Mouse (Mus musculus): ENCODE measurements at regions not wholly inside any gene's neighbourhood (a gene's known extent, or its start where the extent isn't known, plus 50 kb on each side); places are given as distances from the start of the nearest gene placed in this dataset.

DNA sequence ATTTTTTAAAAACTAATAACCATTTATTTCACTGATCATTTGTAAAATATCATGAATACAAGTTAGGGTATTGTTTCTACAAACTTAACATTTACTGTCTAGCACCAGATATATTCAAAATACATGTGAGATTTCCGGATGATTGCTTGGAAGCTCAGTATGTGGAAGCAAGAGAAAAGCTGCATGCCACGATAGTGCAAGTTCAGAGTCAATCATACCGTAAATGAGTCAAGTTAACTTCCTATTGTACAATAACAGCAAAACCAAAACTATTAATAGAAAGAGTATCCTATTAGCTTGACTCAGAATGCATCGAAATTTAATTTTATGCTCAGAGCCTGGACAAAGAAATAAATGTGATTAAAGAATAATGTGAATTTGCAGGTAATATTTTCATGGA, 1284.6 kb upstream of the Cited2 start:
- in situ Hi-C loops (cut with MboI, MseI): no loop called here

DNA sequence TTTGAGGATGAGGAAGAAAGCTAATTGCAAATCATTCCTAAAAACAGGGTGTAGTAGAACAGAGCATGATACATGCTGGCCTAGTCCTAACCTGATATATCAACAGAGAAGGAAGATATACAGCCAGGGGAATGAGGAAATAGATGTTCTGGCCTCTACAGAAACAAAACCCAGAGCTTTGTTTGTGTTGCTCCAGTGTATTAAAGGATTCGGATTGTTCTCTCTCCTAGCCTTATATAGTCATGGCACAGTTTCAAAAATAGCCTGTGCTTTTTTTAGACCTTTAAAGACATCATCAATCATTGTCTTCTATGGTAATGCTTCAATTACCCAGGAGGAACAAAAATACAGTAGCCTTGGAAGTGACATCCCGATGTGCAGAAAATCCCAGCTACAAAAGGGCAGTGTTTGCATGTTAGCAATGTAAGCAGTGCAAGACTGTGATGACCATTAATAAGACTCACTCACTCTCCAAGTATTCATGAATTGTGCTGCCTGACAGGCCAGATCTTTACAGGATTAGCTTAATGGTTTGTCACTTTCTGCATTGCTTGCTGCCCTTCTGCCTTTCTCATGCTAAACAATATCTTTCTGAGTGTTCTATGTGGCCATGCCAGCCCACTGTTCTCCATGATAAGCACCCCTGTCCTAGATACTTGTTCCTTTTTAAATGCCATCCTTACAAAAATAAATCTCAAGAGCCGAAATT, 1281.9 kb upstream of the Cited2 start:
- in situ Hi-C loops (cut with MboI, MseI): no loop called here

DNA sequence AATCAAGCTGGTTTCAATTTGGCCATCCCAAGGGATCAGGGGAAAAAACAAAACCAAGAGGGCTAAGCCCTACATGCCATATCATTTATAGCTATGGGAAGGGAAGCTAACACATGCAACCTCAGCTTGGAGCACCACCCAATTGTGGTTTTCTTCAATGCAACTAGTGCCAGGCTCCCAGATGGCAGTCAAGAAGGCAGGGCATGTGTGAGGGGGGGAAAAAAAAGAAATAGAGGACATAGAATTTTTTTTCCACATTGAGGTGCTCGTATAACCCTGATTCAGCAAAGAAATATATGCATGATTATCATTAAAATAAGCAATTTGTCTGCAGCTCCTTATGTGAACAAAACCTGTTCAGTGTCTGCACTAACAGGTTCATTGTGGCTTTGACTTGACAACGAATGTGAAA, 1281.4 kb upstream of the Cited2 start:
- in situ Hi-C loops (cut with MboI, MseI): no loop called here

DNA sequence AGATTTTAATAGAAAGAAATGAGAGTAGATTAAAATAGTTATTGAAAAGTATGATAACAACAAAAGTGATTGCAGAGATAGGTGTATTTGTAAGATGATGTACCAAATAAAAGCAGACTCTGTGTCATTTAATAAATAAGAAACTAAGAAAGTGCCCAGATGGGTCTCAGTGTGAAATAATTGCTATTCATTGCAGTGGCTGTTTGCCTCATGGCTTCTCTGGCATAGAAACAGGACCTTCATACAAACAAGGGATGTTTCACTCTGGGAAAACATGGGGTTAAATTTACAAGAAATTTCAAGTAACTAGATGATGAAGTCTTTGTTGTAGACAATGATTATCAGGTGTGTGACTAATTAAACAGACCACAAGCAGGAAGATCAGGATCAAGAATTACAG, 1279.1 kb upstream of the Cited2 start:
- in situ Hi-C loops (cut with MboI, MseI): no loop called here

DNA sequence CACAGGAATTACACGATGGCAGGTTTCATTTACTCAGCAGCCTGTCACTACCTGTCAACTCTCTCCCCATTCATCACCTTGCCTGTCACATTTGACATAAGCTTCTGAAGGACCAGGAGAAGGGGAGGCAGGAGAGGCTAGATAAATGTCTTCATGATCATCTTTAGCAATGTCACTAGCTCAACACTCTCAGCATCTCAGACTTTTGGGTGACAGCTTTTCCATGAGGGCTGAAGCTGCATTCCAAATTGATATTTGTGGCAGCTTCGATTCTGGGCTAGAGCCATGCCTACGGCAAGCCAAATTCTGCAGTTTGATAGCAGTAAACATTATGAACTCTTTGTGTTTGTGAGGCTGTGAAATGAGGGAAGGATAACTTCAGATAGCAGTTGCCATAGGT, 1255.1 kb upstream of the Cited2 start:
- in situ Hi-C loops (cut with MboI, MseI): no loop called here

DNA sequence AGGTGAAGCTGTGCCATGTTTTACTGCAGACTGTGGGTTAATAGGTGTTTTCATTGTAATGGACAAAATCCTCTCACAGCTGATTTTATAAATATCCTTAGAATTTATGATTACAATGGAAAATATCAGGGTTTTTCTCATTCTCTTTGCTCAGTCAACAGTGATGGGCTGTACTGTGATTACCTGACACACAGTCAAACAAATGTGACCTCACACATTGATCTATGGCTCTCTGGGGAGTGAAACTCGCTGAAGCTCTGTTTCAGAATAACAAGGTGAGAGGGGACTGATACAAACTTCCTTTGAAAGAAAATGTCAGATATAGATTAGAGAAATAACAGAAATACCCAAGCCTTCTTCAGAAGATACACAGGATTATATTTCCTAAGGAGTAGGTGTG, 1253.3 kb upstream of the Cited2 start:
- in situ Hi-C loops (cut with MboI, MseI): no loop called here

DNA sequence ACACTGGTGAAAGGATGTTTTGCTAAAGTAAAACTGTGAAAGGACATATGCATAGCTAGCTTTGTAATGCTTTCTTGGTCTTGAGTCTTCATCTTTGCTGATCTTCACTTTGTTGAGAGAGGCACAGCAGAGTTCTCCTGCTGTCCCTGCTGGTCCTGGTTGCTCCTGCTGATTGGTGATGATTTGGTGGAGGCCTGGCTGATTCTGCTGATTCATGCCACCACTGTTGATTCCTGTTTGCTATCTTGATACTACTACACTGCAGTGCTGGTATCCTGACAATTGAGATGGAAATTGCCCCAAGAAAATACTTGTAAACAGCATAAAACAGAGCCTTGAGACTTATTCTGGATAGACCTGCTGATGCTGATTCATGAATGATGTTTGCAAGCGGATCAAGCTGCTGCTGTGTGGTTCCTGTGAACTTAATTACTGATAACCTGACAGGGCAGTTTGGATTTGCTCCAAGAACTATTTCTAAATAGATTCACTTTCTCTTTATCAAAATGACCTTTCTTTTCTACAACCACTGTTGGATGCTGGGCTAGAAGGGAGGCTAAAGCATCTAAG, 1249.0 kb upstream of the Cited2 start:
- in situ Hi-C loops (cut with MboI, MseI): no loop called here

DNA sequence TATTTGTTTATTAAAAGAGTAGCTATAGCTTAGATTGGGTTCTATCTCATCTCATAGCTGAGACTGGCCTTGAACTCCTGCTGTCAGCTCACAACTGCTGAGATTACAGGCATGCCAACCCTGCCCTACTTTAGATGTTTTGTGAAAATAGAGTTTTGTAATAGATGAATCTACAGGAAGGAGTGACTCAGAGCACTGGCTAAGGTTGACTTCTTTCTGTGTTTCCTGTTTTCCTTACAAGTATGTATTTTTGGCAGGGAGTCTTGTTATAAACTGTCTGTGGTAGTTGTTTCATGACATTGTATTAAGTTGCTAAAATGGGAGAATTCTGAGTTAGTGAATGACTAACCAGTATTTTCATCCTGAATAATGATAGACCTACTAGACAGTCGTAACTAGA, 1224.4 kb upstream of the Cited2 start:
- in situ Hi-C loops (cut with MboI, MseI): loop anchor here in 1 of 2 experiments (5.0 kb wide), 1 partner anchor 1224 kb away; the partner anchor contains the start of gene Cited2

DNA sequence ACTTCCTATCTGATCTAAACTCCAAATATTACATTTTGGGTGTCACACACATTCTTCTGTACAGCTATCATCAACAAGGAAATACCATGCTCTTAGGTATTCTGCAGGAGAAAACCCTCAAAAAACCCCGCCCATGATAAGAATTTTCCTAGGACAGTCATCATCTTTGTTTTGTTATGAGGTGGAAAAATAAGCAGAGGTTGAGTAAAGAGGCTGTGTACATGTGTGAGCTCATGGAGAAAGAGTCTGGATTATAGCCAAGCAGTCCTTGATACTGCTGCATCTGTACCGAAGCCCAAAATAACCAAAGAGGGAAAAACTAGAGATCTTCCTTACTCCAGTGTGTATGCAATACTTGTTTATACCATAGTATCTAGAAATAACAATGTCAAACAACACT, 1215.3 kb upstream of the Cited2 start:
- in situ Hi-C loops (cut with MboI, MseI): loop anchor here in 1 of 2 experiments (5.0 kb wide), 1 partner anchor 1340 kb away; no protein-coding TSS in a partner anchor

DNA sequence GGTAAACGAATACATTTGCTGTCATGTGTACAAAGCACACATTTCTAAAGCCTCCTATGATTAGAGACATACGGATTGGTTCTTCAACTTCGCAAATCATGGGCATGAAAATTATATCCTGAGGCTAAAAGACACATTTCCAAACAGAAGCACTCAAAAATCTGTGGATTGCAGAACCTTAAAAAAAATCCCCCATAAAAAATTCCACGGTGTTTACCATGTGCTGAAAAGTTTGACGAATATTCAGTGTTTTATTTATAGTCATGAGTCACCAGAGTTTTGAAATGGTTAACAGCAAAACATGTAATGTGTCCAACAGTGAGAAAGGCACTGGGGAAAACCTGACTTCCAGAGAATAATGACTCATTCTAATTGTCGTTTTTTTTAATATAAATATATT, 1214.9 kb upstream of the Cited2 start:
- in situ Hi-C loops (cut with MboI, MseI): loop anchor here in 1 of 2 experiments (5.0 kb wide), 1 partner anchor 1339 kb away; no protein-coding TSS in a partner anchor

DNA sequence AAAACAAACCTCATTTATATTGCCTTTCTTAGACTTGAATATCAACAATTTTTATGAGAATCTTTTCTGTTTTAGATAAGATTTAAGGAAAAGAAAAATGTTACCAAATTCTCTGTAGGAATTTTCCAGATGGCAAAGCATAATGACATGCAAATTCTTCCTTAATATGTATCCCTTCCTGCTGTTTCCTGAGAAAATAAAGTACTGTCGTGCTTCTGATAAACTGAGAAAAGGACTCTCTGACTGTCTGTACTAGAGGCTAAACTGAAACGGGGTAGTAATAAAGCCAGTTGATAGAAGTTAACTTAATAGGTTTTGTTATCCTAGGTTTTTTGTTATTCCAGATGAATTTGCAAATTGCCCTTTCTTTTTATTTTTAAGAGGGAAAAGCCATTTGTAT, 1208.4 kb upstream of the Cited2 start:
- in situ Hi-C loops (cut with MboI, MseI): no loop called here

DNA sequence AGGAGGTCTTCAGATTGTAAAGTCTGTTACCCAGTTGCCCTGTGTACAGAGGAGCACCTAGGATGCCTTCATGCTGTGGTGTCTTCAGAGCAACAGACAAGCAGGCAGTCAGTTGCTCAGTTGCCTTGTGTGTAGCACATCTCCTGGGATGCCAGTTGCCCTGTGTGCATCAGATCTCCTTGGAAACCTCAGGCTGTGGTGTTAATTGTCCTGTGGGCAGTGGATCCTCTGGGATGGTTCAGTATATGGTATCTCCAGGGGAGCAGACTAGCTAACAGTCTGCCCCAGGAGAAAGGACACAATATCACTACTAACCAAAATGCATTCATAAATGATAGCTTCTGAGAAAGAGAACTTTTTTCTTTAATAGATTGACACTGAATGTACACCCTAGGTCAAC, 1201.1 kb upstream of the Cited2 start:
- in situ Hi-C loops (cut with MboI, MseI): no loop called here

DNA sequence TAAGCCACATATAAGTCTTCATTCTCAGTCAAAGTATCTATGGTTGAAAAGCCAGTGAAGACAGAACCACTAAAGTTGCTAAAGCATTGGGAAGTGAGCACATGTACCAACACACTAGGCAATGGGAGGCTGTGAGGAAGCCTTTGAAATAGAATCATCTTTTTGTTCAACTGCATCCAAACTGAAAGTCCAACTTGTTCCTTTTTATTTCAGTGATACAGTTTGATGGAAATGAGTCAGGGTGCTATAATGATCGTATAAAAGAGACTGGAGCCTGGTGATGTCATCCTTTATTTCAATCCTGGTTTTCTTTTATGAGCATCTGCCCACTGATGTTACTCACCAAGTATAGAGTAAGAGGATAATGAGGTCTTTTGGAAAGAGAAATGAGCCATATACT, 1198.9 kb upstream of the Cited2 start:
- in situ Hi-C loops (cut with MboI, MseI): no loop called here

DNA sequence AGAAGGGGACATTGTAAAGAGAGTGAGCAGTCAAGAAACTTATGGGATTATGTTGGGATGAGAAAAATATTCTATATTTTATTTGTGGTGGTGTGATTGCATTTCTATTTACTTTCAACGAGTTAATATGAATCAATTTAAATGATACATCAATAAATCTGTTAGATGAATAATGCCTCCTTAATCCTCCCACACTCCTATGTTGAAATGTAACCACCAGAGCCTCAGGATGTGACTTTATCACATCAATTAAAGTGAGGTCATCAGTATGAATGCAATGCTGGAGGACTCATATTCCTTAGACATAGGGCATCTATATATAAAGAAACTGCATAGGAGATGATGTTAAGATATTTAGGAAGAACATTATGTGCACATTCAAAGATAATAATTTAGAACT, 1195.3 kb upstream of the Cited2 start:
- in situ Hi-C loops (cut with MboI, MseI): no loop called here

DNA sequence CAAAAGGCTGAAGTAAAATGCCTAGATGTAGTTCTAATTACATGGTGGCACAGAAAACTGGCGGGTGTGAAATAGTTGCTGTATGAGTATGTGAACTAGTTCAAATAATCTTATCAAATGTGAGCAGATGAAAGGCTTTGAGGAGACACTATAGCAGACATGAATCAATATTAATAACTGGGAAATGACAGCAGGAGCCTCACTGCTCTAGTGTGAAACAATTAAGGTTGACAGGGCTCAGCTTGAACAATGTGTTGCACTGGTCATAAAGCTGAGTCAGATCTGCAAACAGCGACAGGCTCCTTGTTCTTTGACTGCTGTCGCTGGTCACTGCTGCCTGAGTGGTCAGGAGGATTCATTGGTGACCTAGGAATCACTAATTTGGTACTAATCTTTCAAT, 1185.4 kb upstream of the Cited2 start:
- in situ Hi-C loops (cut with MboI, MseI): loop anchor here in 1 of 2 experiments (10.0 kb wide), 2 partner anchors 133 to 183 kb away; no protein-coding TSS in a partner anchor

DNA sequence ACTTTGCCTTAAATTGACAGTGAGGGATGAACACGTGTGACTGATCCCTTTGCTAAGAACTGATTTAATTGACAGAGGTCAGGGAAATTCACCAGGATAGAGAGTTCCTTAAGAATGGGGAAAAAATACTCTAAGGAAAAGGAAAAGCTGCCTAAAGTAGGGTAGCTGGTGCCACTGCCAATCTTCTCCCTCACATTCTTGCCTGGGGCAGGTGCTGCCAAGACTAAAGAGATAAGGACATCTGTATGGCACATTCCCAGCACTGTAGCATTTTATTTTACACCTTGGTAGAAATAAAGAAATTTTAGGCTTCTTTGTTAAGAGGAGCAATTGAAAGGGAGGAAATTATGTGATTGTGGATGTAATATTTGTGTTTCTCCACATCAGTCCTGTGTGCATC, 1184.6 kb upstream of the Cited2 start:
- in situ Hi-C loops (cut with MboI, MseI): loop anchor here in 1 of 2 experiments (10.0 kb wide), 2 partner anchors 134 to 184 kb away; no protein-coding TSS in a partner anchor

DNA sequence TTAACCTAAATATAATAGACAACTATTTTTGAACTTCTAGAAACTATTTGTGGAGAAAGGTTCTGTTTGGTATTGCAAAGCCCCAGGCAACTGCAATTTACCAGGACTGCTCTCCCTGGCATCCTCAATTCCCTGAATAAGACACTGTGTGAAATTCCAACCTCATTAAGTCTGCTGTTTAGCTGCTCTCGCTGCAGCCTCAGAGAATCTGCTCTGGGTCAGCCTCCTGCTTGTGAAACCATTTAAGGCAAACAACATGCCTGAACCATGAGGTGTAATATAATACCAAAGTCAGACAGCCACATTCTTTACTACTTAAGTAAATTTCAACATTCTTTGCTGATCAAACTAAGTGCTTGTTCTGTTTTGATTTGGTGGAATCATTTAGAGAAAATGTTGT, 1177.6 kb upstream of the Cited2 start:
- in situ Hi-C loops (cut with MboI, MseI): no loop called here

DNA sequence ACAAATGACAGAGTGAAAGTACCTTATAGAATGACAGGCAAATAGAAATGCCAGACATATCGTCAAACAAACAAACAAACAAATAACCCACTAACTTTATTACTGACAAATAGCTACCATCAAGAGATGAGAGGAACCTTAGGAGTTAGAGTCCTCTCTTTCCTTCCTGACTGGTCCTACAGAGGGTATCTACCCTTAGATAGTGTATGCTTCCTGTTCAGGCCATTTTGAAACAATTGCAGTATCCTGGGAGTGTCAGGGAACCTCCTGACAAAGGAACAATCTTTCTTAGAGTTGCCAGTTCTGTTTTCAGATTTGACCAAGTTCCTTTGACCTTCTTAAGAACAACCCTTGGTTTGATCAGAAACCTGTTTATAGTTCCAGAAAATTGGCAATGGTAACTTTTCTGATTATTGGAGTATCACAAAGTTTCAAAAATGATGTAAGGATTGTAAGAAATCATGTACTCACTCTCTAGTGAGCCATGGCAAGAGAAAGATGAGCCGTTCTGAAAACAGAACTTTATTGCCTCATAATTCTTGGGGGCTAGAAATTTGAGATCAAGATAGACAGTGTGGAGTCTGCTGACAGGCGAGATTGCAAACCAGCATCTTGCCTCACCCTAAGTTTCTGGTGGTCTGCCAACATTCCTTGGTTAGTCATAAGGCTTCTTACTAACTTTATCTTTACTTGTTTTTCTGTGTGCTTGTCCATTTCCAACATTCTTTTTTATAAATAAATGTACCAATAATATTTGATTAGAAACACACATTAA, 1170.0 kb upstream of the Cited2 start:
- in situ Hi-C loops (cut with MboI, MseI): no loop called here

DNA sequence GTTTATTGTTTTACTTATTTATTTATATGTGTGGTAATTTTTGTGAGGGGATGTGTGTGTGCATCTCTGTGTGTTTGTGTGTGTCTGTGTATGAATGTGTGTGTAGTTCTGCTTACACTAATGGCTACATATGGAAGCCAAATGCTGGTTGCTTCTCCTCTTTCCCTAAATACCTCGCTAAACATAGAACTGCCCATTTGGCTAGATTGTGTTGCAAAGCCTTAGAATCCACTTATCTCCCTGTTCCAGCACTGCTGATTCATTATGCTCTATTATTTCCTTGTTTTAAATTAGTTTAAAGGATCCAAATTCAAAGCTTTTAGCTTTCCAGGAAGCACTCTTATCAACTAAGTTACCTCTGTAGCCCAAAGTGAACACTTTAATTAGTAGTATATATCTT, 1148.5 kb upstream of the Cited2 start:
- in situ Hi-C loops (cut with MboI, MseI): no loop called here

DNA sequence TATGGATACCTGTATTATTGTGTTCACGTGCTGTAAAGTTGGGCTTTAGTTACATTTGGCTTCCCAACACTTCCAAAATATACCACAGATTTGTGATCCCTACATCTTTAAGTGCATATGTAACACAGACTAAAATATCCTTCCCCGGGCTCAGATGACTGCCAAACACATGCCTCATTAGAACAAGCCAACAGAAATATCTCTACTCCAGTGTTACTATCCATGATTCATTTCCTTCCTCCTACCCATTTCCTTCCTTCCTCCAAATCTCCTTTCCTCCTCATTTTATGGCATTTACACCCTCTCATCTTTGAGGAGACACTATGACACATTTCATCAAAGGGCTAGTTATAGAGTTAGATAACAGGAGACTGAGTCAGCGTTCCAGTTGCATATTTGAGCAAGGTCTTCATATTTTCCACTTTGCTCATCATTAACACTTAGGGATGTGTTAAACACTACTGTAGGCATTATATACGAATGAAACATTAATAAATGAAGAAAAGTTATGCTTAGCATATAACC, 1144.4 kb upstream of the Cited2 start:
- in situ Hi-C loops (cut with MboI, MseI): no loop called here

DNA sequence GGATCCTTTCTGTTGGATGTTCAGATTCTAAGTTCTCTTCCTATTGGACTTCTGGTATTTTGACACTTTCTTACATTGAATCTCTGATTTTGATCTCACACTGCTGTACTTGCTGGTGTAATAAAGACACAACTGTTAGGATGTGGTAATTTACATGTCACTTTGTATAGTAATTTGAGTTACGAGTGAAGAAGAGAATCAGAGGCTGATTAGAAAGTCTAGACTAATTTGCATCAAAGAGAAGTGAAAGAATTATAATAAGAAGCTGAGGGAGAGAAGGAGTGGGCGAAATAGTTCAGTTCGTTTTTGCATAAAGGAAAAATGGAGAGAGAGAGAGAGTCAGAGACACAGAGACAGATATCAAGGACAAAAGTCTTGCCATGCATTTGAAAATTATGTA, 1142.8 kb upstream of the Cited2 start:
- in situ Hi-C loops (cut with MboI, MseI): no loop called here

DNA sequence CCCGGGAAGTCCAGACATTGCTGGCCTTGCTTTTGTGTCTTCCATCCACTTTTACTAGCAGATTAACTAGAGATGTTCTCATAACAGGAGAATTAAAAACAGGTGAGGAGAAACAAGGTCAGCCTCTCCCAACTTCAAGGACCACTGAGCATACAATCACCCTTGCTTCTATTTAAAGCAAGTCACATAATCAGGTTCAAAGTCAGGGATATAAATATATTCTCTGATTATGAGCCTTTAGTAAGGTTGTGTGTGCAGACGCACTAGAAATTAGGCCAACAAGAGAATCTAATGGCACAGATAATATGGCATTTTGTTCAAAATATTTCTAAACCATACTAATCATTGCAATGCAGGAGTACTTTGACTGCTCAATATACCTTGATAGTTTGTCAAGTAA, 1134.2 kb upstream of the Cited2 start:
- in situ Hi-C loops (cut with MboI, MseI): no loop called here

All from T-helper 17 cell (primary cell).